Mouse (Mus musculus) cerebellum, postnatal 4 days (tissue): ENCODE results near the gene Myo1e.

Experiments used
- DNase-seq, 2 experiments: peaks; one replicate each; pipeline ENCODE4 v3.0.0; 2022; ENCODE audit warnings: low spot score in 2 of 2, mixed read lengths in 1 of 2

Gene Myo1e

GRCm38 (mm10) chr9:70281407-70281806 is 74.3 kb downstream of the Myo1e start:
- no peak for DNase-seq

GRCm38 (mm10) chr9:70282107-70282506 is 75.0 kb downstream of the Myo1e start:
- DNase-seq, result no peak

- no peak for DNase-seq
Observed at GRCm38 (mm10) chr9:70283151-70283550, 76.0 kb downstream of the Myo1e start.

GRCm38 (mm10) chr9:70284584-70285140 is 77.5 kb downstream of the Myo1e start:
- no peak for DNase-seq

- no peak for DNase-seq
Observed at GRCm38 (mm10) chr9:70290785-70291184, 83.6 kb downstream of the Myo1e start.

GRCm38 (mm10) chr9:70296916-70297315 is 89.8 kb downstream of the Myo1e start:
- no peak for DNase-seq

GRCm38 (mm10) chr9:70298221-70298620 is 91.1 kb downstream of the Myo1e start:
- no peak for DNase-seq

- DNase-seq, result no peak
Observed at GRCm38 (mm10) chr9:70300705-70301104, 93.6 kb downstream of the Myo1e start.

GRCm38 (mm10) chr9:70301598-70301997 is 94.4 kb downstream of the Myo1e start:
- no peak for DNase-seq

GRCm38 (mm10) chr9:70304901-70305300 is 97.8 kb downstream of the Myo1e start:
- no peak for DNase-seq

GRCm38 (mm10) chr9:70310046-70310445 is 102.9 kb downstream of the Myo1e start:
- no peak for DNase-seq

GRCm38 (mm10) chr9:70314019-70314418 is 106.9 kb downstream of the Myo1e start:
- no peak for DNase-seq

- DNase-seq, result no peak
Observed at GRCm38 (mm10) chr9:70315130-70315529, 108.0 kb downstream of the Myo1e start.

GRCm38 (mm10) chr9:70318601-70319000 is 111.5 kb downstream of the Myo1e start:
- DNase-seq, result no peak

- DNase-seq, result no peak
Observed at GRCm38 (mm10) chr9:70324336-70324735, 117.2 kb downstream of the Myo1e start.

- no peak for DNase-seq
Observed at GRCm38 (mm10) chr9:70325880-70326595, 118.9 kb downstream of the Myo1e start.

- DNase-seq, result no peak
Observed at GRCm38 (mm10) chr9:70328193-70328841, 121.2 kb downstream of the Myo1e start.

- DNase-seq, result no peak
Observed at GRCm38 (mm10) chr9:70331727-70332335, 124.7 kb downstream of the Myo1e start.

- no peak for DNase-seq
Observed at GRCm38 (mm10) chr9:70338391-70338790, 131.2 kb downstream of the Myo1e start.

GRCm38 (mm10) chr9:70338894-70339293 is 131.7 kb downstream of the Myo1e start:
- DNase-seq, result no peak

- no peak for DNase-seq
Observed at GRCm38 (mm10) chr9:70349274-70349673, 142.1 kb downstream of the Myo1e start.

GRCm38 (mm10) chr9:70351570-70352277 is 144.6 kb downstream of the Myo1e start:
- no peak for DNase-seq
